Mouse (Mus musculus) right cerebral cortex, postnatal 10 days (tissue): ENCODE results near the gene Gmpr.

Experiments used
- DNase-seq, 2 experiments: peaks; one replicate each; pipeline ENCODE4 v3.0.0; 2021; ENCODE audit warnings: low spot score in 2 of 2

Gmpr gene

DNA sequence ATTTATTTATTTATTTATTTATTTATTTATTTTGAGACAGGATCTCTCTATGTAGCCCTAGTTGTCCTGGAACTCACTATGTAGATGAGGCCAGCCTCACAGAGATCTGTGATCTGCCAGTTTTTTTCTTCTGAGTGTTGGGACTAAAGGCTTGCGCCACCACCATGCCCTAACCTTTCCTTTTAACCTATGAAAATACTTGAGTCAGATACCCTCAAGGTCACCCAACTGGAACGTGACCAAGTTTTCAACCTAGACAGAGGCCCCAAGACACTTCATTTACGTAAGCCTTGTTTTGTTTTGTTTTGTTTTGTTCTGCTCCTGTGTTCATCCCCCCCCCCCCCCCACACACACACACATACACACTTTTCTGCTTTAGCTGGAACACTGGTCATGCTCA lies 1.7 kb upstream of the Gmpr start:
- no peak for DNase-seq

GRCm38 (mm10) chr13:45508495-45508894 lies 1.3 kb downstream of the Gmpr start:
- peak; percentile 79 to 86 for DNase-seq

- peak in 1 of 2 experiments; percentile 21 for DNase-seq
These were observed 2.1 kb downstream of the Gmpr start for GRCm38 (mm10) chr13:45509366-45509765.

DNA sequence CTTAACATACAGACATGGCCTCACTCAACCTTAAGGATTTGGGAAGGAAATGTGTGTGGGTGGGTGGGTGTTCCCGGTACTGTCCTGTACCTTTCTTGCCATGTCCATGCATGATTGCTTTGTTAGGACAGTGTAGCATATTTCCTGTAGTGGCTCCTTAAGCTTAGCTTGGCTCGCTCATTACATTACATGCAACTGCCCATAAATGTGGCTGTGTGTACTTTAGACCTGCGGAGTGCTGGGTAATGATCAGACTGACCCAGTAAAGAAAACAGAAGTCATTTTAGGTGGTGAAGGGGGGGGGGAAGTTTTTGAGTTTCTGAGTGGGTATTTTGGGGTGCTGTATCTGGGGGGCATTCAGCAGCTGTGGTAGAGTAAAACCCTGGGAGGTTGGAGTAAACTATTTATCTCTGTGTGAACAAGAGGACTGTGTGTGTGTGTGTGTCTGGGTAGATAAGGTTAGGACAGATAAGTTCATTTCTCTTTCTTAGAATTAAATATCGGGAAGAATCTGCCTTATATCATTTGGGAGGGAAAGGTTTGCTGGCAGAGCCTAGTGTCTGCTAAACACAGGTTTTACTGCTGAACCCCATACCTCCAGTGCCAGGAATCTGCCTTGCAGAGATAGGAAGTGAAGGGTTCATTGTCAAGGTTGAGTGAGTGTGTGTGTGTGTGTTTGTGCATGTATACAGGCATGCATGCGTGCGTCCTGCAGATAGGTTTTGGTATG lies 4.6 kb downstream of the Gmpr start:
- peak in 1 of 2 experiments; percentile 9 for DNase-seq

- peak in 1 of 2 experiments; percentile 32 for DNase-seq
These were observed 5.3 kb downstream of the Gmpr start for GRCm38 (mm10) chr13:45512531-45512930.

DNA sequence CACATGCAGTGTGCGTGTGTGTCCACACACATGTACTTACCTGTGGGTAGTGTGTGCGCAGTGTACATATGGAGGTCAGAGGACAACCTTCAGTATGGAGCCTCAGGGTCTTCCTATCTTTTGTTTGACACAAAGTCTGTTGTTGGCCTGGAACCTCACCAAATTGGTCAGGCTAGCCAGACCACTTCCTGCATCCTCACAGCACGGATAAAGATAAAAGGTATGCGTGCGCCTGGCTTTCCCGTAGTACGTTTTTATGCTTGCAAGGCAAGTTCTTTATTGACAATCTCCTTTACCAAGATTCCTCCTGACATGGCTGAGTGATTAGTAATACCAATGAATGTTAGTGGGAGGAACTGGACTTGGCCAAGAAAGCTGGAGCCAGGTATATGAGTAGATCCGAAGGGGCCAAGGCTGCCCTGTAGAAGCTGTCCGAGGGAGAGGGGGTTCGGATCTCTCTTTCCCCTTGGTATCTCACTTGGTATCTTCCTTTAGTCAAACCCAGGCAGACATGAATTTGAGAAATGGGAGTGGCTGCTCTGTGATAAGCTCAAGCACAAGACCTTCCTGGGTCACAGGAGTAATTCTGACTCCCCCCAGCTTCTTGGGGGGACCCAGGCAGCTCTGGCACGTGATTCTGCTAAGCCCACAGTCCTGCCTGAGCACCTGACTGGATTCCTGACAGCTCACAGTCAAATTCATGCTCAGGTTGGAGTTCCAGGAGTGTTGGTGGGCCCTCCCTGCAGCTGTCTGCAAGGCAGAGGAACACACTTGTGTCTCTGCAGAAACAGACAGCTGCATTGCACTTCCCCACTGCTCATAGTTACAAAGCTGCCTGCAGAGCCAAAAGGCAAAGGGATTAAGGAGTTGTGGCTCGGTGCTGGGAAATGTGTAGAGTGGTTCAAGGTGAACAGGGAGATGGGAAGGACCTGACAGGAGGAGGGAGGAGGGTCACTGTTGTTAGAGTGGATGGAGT lies 6.1 kb downstream of the Gmpr start:
- DNase-seq = peak in 1 of 2 experiments; percentile 20

GRCm38 (mm10) chr13:45514115-45514514 lies 6.9 kb downstream of the Gmpr start:
- DNase-seq = peak in 1 of 2 experiments; percentile 5

- peak in 1 of 2 experiments; percentile 28 for DNase-seq
These were observed 7.7 kb downstream of the Gmpr start for GRCm38 (mm10) chr13:45514832-45515422.

DNA sequence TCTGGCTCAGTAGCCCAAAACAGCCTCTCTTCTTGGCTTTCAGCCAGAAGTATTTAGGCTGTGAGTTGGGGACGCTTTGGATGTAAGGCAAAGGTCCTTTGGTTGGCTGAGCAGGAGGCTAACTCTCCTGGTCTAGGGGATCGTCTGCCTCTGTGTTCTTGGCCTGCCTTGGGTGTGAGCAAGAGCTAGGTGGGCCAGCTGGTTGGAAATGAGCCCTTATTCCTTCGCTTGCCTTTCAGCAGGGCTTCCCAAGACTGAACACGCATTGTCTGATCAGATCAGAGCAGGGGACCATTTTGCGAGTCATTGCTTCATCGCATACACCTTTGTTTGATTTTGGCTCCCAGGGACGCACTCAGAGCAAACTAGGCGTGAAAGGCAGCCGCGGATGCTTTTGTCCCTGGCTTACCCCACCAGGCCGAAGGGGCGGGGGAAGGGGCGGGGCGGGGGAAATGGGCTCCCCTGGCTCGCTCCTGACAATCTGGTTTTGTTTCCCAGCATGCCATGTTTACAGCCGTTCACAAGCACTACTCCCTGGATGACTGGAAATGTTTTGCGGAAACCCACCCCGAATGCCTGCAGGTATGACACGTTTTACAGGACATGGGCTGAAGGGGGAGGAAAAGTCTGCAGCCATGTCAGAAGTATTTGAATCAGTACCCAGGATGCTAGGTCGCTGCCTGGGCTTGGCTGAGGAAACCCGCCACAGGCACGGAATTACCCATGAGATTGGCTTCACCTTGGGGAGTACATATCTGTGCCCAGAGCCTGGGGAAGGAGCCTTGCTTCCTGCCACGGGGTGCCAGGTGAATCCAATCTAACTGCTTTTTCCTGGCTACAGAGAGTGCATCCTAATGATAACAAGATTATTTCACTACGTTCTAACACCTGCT lies 9.5 kb downstream of the Gmpr start:
- DNase-seq = peak in 1 of 2 experiments; percentile 34

- no peak for DNase-seq
These were observed 17.1 kb downstream of the Gmpr start for GRCm38 (mm10) chr13:45524305-45524704.

GRCm38 (mm10) chr13:45524791-45525435 lies 17.7 kb downstream of the Gmpr start:
- DNase-seq = no peak

GRCm38 (mm10) chr13:45526230-45526629 lies 19.0 kb downstream of the Gmpr start:
- DNase-seq = peak; percentile 69 to 71

GRCm38 (mm10) chr13:45527232-45527964 lies 20.2 kb downstream of the Gmpr start:
- DNase-seq = no peak

- peak in 1 of 2 experiments; percentile 55 for DNase-seq
These were observed 21.5 kb downstream of the Gmpr start for GRCm38 (mm10) chr13:45528787-45529186.

GRCm38 (mm10) chr13:45530754-45531153 lies 23.5 kb downstream of the Gmpr start:
- peak; percentile 41 to 71 for DNase-seq

DNA sequence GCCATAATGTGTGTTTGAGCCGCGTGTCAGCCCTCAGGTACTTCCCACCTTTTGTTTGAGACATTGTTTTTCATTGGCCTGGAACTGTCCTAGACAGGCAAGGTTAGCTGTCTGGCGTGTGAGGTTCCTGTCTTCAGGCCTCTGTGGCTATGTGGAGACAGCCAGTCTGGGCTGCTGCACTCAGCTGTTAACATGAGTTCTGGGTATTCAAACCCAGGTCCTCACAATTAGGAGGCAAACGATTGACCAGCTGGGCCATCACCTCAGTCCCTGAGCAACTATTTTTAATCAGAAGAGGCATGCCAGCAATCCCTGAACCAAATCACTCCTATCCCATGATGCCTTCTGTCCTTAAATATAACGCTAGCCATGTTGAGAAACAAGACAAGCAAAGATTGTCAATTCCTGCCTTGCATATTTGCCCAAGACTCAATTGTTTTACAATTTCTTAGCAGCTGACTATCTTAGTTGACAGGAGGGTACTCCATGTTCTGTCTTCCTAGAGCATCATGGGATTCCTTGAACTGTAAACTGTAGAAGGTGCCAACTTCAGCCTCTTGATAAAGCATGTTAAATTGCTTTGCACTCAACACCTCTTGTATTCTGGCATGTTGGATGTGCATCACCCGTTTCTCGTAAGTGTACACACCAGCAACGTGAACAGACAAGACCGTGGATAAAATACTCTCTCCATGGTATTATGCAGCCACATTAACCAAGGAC lies 28.6 kb downstream of the Gmpr start:
- no peak for DNase-seq

- no peak for DNase-seq
These were observed 29.9 kb downstream of the Gmpr start for GRCm38 (mm10) chr13:45537110-45537509.

DNA sequence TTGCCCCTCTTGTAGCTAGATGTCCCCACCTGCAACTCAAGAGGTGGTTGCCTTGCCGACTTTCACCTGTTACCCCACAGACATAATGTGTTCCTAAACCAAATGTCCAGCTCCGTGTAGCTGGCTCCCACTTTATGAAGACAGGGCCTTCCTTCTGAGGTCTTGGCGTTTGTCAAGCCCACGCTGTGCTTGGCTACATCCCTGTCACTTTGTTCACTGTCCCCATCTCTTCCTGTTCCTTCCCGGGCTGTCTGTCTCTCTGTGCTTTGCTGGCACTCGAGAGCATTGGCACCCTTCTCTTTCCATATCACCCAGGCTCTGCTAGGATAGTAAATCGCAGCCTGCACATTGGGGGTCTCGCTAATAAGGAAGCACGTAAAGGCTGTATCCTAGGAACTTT lies 30.8 kb downstream of the Gmpr start:
- no peak for DNase-seq

GRCm38 (mm10) chr13:45538532-45539204 lies 31.4 kb downstream of the Gmpr start:
- DNase-seq = peak; percentile 90 to 91
